Mouse (Mus musculus) left cerebral cortex, adult 9 months (tissue): Measurements from ENCODE around the gene Map3k12.

ENCODE experiments used
- DNase-seq, 2 experiments: peaks; one replicate each; pipeline ENCODE4 v3.0.0; 2022; ENCODE audit warnings: low spot score in 2 of 2

Map3k12 gene

GRCm38 (mm10) chr15:102503447-102503846, 13.4 kb downstream of the Map3k12 start, which contains the start of gene Gm10337:
Gm10337 (plus strand) TSS chr15:102503722.
- DNase-seq = no peak

GRCm38 (mm10) chr15:102502254-102502840, 14.5 kb downstream of the Map3k12 start:
- DNase-seq = no peak

- no peak for DNase-seq
Observed at GRCm38 (mm10) chr15:102501084-102501814, 15.6 kb downstream of the Map3k12 start.

GRCm38 (mm10) chr15:102500479-102500878, 16.4 kb downstream of the Map3k12 start:
- DNase-seq = no peak

- no peak for DNase-seq
Observed at GRCm38 (mm10) chr15:102499851-102500250, 17.0 kb downstream of the Map3k12 start.

- DNase-seq = no peak
Observed at GRCm38 (mm10) chr15:102499370-102499769, 17.5 kb downstream of the Map3k12 start.

GRCm38 (mm10) chr15:102498322-102498721, 18.5 kb downstream of the Map3k12 start:
- no peak for DNase-seq

- DNase-seq = no peak
Observed at GRCm38 (mm10) chr15:102487664-102488063, 29.2 kb downstream of the Map3k12 start.

- no peak for DNase-seq
Observed at GRCm38 (mm10) chr15:102485853-102486252, 31.0 kb downstream of the Map3k12 start.

- no peak for DNase-seq
Observed at GRCm38 (mm10) chr15:102483136-102483535, 33.7 kb downstream of the Map3k12 start.

GRCm38 (mm10) chr15:102474520-102474919, 42.3 kb downstream of the Map3k12 start:
- no peak for DNase-seq

GRCm38 (mm10) chr15:102473246-102473645, 43.6 kb downstream of the Map3k12 start:
- no peak for DNase-seq

- DNase-seq = no peak
Observed at GRCm38 (mm10) chr15:102471727-102472126, 45.1 kb downstream of the Map3k12 start.

GRCm38 (mm10) chr15:102471295-102471645, 45.6 kb downstream of the Map3k12 start:
- DNase-seq = no peak

- DNase-seq = peak; percentile 23 to 67
Observed at GRCm38 (mm10) chr15:102470605-102471294, 46.1 kb downstream of the Map3k12 start.

- peak; percentile 89 to 96 for DNase-seq
Observed at GRCm38 (mm10) chr15:102470183-102470604, 46.7 kb downstream of the Map3k12 start, which contains the start of gene Pcbp2. Pcbp2 (plus strand) TSS chr15:102470539.

- DNase-seq = no peak
Observed at GRCm38 (mm10) chr15:102468675-102469370, 48.0 kb downstream of the Map3k12 start.

- no peak for DNase-seq
Observed at GRCm38 (mm10) chr15:102463666-102464065, 53.2 kb downstream of the Map3k12 start.

- DNase-seq = no peak
Observed at GRCm38 (mm10) chr15:102461430-102462075, 55.3 kb downstream of the Map3k12 start.

GRCm38 (mm10) chr15:102460971-102461370, 55.9 kb downstream of the Map3k12 start:
- DNase-seq = no peak

- no peak for DNase-seq
Observed at GRCm38 (mm10) chr15:102460409-102460808, 56.5 kb downstream of the Map3k12 start.

GRCm38 (mm10) chr15:102459847-102460246, 57.0 kb downstream of the Map3k12 start:
- DNase-seq = no peak
